Mouse (Mus musculus) T-cell, adult 2 months (primary cell): Measurements from ENCODE around the gene Clstn3.

ENCODE experiments used
- DNase-seq: peaks from one replicate; pipeline ENCODE4 v3.0.0; 2022; ENCODE audit warnings: low spot score

The Clstn3 gene

DNA sequence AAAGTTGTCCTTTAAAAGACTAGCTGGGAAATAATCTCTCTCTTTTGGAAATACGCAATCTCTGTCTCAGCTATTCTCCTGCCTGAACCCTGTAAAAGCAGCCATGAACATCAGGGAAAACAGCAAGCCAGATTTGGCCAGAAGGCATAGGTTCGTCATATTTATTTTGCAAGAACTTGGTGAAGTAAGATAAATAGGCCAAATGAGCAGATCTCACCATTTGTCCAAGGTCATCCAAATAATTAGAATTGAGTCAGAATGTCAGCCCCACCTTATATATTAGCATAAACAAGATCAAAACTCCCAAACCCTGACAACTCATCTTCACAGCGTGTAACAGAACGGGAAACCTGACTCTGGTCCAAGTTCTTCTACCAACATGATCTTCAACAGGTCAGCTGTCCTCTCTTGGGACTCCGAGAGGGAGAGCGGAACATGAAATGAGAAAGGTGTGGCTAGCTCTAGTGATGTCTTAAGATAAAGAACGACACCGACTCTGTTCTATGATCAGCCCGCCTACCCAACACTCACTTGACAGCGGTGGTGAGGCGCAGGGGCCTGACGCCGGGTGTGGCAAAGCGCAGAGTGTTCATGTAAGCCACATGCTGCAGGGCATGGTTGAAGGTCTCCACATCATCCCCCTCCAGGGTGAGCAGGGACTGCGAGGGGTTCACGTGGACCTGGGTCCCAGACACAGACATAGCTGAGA is 15.5 kb downstream of the Clstn3 start:
- no peak for DNase-seq

DNA sequence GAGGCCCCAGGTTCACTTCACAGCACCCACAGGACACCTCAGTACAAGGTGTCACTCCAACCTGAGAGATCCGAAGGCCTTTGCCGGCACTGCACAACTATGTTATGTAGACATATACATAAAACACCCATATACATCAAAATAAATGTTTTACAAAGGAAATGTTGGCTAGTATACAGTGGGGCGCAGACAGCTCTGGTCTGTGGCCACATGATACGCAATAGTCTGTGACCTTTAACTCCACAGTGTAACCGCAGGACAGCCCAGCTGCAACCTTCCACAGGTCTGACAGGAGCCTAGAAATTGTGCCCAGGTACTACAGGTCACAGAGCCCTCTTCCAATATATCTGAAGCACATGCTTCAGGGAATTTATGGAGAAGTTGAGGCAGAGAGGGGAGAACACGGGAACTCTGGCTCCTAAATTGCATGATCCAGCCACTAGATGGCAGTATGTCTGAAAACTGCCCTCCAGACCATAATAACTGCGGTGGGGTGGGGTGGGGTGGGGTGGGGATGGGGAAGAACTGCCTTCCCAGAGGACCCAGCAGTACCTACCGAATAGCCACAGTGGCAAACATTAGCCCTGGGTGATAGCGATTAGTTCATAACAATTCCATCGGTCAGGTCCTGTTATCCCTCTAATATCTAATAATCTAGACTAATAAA is 16.3 kb downstream of the Clstn3 start:
- DNase-seq: no peak

DNA sequence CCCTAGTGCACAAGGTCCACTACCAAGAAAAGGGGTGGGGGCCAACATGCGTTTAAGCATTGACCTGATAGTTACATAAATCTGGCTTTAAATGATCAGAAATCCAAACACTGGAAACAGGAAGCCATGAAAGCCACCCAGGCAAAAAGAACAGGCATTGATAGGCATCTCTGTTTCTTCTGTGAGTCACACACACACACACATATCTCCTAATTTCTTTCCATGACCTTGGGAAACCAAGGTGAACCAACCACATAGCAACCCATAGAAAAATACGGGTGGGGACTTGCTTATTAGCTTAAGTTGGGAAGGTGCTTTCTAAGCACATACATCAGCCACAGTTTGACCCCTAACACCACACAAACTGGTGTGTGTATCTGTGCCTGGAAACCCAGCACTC is 17.2 kb downstream of the Clstn3 start:
- DNase-seq: no peak

DNA sequence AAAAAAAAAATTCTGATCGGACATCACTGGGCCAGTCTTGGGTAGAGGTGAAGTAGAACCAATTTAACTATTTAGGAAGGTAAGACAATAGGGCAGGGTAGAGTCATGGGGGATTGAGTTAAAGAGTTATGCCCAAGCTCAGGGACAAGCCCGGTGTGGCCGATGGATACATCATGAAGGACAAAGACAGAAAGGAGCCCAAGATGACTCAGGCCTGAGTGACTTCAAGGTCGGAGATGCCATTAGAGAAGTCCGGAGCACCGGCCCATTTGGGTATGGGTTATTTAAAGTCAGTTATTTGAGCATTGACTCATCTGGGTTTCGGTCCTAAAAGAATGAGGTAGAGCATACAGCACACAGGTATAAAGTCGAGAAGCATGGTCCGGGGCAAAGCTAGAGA is 18.1 kb downstream of the Clstn3 start:
- DNase-seq: no peak

DNA sequence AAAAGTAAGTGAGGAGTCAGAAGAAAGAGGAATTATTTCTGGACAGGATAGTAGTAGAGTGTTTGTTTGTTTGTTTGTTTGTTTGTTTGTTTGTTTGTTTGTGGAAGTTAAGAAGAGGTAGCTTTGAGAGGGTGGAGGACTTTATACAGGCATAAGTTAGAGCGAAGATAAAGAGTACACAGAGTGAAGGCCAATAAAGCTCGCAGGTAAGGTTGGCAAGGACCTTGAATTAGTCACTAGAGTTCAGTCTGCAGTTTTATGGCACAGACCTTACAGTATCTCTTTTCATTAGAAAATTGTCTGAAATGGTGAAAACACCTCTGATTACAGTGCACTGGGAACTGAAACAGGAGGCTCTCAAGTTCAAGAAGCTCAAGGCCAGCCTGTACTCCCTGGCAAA is 18.6 kb downstream of the Clstn3 start:
- no peak for DNase-seq

DNA sequence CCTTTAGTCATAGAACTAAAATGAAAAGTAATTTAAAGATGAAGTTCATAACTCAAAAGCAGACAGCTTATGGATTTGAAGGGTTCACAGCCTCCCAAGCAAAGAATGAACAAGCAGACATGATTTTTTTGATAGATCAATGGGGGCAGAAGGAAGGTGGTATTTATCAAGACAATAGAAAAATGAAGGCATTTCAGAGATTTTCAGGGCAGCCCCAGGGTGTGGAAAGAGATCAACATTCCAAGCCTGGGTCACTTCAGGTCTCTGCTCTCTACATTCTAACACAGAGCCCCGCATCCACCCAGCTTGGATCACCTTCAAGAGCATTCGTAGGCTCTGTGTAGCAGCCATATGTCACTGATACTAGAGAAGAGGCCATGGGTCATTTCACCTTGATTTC is 21.3 kb downstream of the Clstn3 start:
- DNase-seq: no peak

DNA sequence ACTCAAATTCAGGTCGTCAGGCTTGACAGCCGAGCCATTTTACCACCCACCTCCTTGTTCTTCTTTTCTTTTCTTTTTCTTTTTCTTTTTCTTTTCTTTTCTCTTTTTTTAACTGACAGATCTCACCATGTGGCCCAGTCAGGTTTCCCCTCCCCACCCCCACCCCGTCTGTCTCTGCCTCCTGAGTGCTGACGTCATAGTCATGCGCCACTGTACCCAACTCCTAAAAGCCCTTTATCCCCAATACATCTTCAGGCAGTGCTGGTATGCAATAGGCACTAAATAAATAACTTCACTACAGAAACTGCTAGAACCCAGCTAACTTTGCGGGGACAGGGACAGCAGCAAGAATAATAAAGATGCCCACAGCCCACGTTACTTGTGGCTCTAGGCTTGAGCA is 28.3 kb downstream of the Clstn3 start:
- DNase-seq: no peak

DNA sequence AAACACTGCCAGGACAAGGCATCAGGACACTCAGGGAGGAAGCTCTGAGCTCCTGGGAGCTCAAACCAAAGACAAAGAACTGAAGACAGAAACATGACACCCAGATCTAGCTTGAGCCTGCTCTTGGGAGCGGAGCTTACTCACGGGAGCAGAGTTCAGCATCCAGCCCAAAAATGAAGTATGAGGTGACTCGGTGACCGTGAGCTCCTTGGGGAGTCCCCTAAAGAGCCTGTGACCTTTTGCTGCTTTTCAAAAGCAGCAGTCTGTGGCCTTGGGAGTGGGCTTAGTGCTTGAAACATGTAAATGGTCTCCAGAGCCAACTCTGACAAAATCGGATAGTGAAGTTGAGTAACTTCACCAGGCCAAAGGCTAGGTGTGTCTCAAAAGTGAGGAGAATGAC is 29.4 kb downstream of the Clstn3 start:
- DNase-seq: no peak

DNA sequence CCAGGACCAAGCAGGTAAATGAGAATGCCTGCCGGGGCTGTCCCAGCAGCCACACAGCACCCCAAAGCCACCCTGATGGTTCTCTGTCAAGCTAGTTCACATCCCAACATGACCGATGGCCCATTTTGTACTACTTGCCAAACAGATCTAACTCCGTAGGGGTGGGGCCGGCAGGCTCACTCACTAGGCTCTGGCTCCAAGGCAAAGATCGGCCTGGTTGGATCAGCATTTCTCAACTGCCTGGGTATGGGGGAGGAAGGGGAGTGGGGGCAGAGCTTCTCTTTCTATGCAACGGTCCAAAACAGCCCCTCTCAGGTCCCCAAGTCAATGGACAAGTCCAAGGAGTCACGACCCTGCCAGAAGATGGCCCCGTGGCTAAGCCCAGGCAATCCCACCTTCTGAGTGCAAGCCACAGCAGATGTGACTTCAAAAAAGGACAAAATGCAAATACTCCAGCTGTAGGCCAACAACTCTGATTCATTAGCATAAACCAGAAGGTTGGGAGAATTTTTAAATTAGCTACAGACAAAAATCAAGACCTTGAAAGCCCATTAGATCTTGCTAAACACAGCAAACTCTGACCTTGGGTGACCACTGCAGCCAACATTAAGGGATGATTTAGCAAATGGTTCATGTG is 30.8 kb downstream of the Clstn3 start:
- no peak for DNase-seq

DNA sequence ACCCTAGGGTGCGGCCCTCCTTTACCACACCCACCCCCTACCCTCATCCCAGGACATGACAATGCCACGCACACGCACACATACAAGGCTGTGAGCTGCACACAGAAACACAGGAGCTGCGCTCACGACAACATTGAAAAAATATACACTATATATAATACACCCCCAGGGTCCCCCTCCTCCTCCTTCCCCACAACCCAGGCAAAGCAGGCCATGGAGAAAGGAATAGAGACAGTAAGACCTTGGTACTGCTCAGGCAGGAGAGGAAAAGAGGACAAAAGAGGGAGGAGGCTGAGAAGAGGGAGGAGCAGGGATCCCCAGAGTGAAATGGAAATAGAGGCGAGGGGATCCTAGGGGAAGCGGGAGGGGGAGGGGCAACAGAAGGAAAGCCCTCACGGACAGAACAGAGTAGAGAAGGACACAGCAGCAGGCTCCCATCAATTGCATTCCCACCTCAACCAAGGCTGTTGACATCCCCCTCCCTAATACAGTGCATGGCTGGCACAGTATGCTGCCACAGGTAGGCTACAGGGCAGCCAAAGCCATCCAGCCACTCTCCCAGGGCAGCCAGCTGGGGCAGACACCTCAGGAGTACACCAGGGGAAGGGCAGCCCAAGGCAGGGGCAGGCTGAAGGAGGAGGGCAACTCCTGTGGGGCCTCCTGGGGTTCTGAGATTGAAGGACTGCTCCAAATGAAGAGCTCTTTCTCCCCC is 33.7 kb downstream of the Clstn3 start:
- DNase-seq: no peak

DNA sequence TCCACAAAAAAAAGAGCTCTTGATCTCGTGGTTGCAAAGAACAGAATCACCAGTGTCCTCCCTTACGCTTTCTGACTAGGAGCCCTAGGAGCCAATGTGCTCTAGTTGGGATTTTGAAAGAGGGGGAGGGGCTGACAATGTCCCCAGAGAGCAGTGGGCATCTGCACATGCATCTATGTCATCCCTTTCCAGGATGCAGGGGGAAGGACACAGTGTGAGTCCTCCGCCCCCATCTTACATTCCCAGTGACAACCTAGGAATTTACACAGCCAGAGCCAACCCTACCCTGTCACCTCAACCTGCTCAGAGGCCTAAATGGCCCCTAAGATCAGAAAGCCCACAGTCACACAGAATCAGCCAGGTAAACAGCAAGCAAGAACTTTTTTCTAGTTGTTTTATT is 34.2 kb downstream of the Clstn3 start:
- DNase-seq: no peak

DNA sequence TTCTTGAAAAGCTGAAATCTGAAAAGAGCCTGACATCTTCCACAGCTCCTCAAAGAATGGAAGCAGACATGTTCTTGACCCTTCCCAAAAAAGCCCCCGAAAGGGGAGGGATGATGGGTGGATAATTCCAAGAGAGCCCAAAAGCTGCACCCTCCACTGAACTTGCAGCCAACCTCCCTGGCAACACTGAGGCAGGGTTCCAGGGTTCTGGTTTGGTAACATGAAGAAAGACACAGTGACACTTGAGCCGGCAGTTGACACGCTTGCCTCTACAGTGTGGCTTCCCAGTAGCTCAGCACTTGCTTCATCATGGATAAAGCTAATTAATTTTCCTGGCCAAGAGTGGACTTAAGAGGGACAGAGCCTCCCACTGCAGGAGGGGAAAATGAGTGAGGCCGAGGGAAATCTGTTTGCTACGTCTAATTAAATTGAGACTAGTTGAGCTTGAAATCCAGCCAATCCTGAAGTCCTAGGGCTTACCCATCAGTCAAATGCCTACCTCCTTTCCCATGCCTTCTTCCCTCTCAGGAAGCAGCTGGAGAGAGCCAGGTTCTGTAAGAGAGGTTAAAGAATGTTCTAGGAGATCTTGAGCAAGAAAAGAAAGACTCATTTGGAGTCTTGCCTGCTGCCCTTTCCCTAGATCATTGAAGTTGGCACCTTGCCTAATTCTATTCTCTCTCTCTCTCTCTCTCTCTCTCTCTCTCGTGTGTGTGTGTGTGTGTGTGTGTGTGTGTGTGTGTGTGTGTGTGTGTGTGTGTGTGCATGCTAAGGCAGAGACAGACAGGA is 36.6 kb downstream of the Clstn3 start:
- no peak for DNase-seq

DNA sequence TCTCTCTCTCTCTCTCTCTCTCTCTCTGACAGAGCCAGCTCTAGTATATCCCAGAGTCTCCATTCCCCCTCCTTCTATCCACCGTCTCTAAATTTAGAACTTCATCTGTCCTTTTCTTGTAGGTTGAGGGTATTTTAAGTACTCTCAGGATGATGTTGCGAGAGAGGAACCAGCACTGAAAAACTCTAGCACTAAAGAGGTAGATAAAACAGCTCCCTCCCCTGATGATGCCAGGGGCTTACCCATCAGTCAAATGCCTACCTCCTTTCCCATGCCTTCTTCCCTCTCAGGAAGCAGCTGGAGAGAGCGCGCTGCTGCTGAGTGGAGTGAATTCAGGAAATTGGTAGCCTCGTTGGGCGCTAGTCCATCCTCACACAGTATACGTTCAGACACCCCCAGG is 37.3 kb downstream of the Clstn3 start:
- no peak for DNase-seq

DNA sequence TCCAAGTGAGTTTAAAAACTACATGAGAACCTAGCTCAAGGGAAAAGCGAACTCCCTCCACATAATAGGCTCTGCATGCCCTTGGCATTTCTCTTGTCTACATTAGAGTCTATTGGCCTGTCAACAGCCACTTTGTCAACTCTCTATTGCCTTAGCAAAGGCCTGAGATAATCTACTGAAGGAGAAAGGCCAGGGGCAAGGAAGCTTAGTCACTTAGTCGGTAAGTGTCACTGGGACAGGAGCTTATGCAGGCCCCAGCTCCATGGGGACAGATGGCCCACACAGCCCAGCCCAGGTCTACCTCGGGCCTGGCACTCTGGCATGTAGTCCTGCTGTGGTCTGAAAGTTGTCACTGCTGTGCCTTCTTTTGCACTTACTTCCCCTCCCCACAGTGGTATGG is 38.0 kb downstream of the Clstn3 start:
- no peak for DNase-seq

DNA sequence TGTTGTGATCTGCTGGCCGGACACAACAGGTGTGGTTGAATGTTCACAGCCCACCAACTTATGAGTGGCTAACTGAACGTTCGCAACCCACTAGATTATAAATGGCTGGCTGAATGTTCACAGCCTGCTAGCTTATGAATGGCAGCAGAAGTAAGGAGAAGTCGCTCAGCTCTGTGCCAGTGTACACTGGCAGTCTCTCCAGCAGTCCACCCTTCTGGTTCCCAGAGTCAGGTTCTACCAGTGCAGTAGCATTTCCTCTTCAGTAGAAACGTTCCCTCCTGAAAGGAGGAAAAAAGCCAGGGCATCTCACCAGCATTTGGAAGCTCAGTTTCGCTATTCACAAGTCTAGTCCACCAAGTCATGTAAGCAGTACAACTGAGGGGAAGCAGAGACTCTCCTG is 39.1 kb downstream of the Clstn3 start:
- DNase-seq: no peak

DNA sequence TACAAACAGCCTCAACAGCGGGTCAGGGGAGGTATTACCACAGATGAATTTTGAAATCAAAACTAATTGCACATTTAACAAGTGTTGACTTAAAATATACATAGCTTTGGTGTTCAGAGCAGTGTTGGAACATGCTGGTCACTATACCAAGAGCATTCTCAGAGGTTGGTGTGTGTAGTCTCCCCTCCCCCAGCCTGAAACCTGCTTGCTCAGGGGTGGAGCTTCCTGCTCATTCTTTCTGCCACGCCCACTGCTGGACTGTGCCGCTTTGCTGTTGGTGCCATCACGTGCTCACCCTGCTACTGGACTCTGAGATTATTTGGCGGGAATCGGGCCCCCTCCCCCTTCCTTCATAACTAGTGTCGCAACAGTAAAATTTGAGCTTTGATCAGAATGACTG is 39.6 kb downstream of the Clstn3 start:
- DNase-seq: peak; percentile 18

DNA sequence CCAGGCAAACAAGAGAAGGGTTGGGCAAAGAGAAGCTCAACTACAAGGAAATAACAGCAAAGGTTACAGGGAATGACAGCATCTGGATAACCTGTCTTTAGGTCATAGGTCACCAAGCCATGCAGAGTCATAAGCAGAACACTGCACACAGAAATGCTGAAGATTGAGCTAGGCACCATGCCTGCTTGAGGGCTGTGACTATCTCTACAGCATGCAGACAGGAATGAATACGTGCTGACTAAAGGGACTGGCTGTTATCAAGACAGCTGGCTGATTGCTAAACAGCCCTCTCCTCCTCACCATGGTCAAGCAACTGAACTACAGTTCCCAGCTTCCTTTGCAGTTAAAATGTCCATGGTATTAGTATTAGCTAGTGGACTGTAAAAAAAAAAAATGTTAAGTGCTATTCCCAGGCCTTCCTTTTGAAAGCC is 40.5 kb downstream of the Clstn3 start:
- DNase-seq: no peak

DNA sequence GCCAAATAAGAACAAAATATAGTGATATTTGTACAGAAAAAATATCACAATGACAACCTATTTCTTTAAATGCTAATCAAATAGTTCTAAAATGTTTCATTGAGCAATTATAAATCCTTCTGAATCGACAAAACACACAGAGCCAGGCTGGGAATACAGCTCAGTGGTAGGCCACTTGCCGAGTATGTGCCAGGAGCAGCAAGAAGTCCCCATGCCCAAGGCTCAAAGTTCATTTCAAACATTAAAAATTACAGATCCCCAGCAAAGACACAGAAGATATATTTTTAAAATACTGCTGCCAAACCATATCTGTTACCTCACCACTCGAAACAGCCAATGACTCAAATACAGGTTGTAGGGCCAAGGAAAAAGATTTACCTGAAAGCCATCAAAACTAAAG is 45.9 kb downstream of the Clstn3 start:
- DNase-seq: no peak

DNA sequence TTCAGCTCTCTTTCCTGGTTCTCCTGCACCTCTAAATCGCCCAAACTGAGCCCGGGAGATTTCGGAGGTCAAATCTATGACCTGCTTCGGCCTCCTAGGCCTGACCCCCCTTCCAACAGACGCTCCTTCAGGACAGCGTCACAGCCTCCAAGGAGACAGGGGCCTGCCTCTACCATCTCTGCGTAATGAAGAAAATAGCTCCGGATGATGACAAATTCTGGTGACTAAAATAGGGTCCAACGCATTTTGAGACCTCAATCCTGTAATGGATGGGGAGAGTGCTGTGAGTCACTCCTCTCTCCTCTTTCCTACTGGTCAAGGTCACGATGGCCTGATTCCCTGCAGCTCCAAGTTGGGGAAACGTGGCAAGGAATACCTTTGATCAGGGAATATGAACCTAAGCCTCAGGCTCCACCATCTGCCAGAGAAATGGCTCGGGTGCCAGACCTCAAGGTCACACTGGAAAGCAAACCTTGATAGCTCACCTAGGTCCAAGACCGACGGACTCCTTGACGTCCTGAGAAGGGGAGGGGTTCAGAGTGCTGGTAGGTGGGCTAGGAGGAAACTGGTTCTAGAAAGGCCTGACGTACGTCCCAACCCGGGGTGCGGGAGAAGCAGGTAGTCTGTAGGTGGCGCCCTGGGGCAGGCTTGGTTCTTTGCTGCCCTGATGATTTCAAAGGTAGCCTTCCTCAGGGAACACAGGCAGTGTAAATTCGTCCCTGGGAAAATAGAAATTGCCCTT is 49.1 kb downstream of the Clstn3 start:
- DNase-seq: peak; percentile 76

DNA sequence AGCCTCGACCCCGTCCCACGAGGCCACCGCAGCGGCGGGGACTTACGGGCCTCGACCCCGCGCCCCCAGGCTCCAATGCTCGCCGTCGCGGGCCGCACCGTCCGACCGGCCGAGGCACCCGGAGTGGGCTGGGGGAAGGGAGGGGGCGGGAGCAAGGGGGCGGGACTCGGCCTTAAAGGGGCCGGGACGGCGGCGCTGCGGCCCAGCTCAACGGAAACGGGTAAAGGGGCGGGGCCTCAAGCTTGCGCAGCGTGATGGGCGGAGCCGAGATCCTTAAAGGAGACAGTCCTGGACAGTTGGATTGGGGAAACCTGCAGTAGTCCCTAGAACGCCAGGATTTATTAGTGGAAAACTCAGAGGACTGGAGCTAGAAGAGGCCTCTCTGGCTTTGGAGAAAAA is 49.7 kb downstream of the Clstn3 start, which contains the start of gene Pex5:
Gene Pex5 (minus strand): TSS at position 141 of the 399 bp plus-strand sequence.
- DNase-seq: peak; percentile 85
